Mouse (Mus musculus) colon, adult 2 months (tissue): ENCODE results near the gene Hoxd10. TPM values are rescaled to one million over a fixed set of nuclear protein-coding genes. Genes with fewer than 3 reads are reported as not detected.

Experiments used
- polyA plus RNA-seq: library from polyadenylated mRNA; depleted of rRNA; stranded (reverse); fragments of >200 nt; gene quantifications from 2 replicates; pipeline ENCODE4 v1.2.3, GENCODE M21; 2012; rRNA removed

The Hoxd10 gene
- polyA plus RNA-seq: 0.76 and 1.2 TPM in 2 replicates

DNA sequence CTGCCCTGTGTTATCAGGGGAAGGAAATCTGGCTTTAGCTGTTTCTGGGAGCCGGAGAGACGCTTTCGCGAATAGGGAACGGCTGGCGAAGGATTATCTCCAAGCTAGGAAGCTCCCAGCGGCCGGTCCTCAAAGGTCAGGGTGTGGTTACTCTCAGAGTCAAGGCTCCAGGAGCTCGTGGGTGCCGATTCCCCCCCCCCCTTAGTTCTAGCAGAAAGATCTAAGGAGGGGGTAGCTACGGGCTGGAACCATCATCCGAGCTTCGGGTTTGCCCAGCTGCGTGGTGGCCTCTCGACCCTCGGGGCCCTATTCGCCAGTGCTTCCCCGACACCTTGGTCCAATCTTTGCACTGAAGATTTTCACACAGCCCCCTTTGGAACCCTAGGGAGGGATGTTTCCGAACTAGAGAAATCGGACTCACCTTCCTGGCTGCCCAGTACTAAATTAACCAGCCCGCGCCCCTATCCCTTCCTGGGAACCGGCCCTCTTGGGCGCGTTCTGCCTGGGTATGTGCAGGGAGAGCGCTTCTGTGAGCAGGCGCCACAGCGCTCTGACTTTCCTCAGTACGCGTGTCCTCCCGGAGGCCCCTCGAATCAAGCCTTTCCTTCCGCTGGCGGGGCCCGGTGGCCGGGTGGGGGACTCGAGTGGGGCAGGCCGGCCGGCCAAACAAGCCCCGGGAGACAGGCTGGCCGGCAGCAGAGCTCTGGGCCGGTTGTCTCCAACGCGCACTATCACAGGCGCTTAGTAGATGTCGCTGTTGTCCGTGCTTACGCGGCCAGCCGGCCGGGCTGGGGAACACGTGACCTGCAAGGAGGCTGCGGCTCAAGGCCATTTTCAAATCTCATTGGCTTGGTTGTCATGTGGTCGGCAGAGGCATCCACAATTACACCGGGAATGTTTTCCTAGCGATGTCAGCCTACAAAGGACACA is at the start of gene Hoxd10:
Gene Hoxd10 (plus strand): TSS at position 903 of the 930 bp plus-strand sequence.

DNA sequence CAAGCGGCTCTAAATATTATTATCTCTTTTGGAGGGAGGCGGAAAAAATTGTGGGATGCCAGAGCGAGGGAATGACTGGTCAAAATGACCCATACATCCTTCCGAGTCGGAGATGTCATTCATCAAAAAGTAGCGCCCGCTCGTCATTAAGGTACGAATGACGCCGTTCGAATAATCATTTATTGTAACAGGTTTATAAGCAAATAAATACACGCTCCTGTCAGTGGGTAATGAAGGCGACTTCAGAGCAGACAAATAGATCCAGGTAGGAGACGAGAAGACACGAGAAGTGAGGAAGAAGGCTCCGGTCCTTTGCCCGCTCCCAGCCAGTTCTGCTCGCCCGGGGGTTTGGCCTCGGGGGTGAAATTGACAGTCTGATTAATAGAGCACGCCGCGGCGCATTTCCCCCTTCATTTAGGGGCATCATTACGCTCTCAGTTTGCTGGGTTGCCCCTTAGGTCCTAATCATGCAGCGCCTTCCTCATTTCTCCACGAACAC is 32.2 kb upstream of the Hoxd10 start, which contains the start of gene Evx2:
Gene Evx2 (minus strand): TSS at position 51 of the 499 bp plus-strand sequence.

DNA sequence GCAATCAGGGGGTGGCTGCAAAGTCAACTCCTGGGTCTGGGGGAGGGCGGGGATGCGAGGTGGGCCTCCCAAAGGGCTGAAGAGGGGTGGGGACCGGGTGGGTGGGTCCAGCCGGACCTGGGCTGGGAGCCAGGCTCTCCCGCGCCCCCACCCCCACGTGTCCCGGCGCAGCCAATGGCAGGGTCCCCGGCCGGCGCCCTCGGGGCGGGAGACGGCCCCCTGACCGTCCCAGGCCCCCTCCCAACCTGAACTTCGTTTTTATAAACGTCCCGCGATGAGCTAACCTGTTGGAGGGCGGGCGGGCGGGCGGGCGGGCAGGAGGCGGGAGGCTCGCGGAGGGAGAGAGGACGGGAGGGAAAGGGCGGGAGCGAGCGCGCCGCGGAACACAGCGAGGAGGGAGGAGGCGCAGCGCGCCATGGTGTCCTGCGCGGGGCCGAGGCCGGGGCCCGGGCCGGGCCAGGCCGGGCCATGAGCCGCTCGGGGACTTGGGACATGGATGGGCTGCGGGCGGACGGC is 23.8 kb upstream of the Hoxd10 start, which contains the start of gene Hoxd13:
Gene Hoxd13 (plus strand): TSS at position 469 of the 516 bp plus-strand sequence.

GRCm38 (mm10) chr2:74674881-74675665 is 16.7 kb upstream of the Hoxd10 start, which contains the start of gene Hoxd12:
Gene Hoxd12, plus strand, starts transcription at chr2:74675013.

DNA sequence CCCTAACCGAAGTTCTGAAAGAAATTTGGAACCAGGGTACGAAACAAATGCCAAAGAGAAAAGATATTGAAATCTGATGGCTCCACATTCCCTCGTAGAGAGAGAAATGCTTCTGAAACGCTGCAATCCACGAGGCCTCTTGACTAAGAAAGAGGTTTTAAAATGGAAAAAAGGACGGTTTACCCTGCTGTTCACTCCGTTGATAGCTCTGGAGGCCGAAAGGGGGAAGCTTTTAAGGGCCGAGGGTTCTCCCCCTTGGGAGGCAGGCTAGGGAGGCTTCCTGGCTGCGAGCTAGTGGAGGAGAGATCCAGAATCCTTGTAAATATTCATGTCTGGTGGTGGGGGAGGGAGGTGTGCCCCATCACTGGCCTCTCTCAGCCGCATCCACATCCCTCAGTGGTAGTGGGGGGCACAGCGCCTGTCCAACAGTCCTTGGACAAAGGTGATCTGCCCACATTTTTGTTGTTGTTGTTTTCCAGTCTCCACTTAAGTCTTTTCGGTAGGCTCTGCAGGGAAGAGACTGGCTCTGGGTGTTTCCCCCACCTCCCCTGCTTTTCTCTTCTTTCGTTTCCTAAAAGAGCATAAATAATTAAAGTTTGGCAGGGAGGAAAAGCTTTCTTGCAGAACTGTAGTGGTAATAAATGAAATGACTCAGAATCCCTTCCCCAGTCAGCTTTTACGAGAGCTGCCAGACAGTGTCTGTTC is 12.7 kb upstream of the Hoxd10 start, which contains the start of gene Hoxd11:
Gene Hoxd11 (plus strand): TSS at position 667 of the 705 bp plus-strand sequence.

GRCm38 (mm10) chr2:74697567-74698121 is 5.9 kb downstream of the Hoxd10 start, which contains the start of gene Hoxd9:
Gene Hoxd9, plus strand, starts transcription at chr2:74697727.

DNA sequence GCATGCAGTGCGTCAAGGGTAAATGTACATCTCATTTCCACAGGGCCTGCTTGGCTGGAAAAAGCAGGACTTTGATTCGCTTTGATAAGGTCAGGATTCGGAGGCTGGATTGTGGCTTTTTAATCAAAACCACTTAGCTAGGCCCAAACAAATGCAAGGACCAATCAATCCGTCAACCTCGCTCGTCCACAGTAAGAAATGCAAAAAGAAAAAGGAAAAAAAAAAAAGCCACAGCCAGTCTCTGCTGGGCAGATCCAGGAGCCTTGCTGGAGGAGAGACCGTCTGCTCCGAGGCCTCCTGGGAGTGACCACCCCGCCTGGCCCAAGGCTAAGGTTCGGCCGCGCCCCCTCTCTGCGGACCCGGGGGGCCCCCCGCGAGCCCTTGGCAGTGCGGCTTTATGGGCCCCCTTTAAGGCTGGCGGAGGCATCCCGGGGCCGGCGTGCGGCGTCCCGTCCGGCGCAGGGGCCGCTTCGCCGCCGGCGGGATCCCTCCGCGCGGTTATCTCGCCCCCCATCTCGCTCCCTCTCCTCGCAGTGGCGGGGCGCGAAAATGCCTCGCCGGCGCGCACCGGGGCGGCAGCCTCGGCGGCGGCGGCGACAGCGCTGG is 12.8 kb downstream of the Hoxd10 start, which contains the start of gene Hoxd8:
Gene Hoxd8 (plus strand): TSS at position 223 of the 606 bp plus-strand sequence.

DNA sequence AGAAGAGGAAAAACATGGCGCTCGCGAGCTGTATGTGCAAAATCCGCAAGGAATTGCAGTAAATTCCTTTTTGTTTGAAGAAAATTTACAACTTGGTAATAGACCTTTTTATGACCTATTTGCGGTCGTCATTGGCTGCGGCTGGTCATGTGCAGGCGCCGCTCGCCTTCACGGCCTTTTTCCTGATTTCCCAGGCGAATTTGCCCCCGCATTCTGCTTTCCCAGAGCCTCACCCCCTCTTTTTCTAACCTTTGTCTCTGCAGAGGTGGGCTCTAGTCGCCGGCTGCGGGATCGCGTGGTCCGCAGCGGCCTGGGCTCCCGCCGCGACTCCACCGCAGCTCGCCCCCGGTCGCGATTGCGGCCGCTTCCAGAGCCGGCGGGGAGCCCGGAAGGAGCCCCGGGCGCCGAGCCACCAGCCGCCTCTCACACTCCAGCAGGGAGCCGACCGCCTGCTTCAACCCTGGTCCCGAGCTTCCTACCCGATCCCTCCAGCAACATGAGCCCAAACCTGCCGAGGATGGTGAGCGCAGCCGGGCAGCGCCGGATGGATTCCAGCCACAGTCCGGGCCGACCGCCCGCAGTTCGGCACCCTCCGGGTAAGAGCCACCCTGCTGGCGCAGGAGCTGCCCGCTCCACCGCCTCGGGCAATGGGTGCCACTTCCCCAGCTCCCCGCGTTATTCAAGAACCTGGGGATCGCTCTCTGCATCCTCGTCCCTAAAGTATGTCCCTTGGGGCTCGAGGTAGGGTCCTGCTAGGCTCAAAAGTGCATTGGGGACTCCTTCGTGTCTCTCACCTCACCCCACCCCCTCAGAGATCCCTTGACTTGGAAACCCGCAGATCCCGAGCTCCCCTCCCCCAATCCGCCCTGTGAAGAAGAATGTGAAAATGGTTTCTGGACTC is 20.2 kb downstream of the Hoxd10 start, which contains the start of the genes Hoxd3 and Hoxd4:
Gene Hoxd3 (plus strand): TSS at position 207 of the 901 bp plus-strand sequence.
Gene Hoxd4 (plus strand): TSS at position 209 of the 901 bp plus-strand sequence.

GRCm38 (mm10) chr2:74726551-74726950 is 34.8 kb downstream of the Hoxd10 start, which contains the start of gene Gm28230:
Gene Gm28230, plus strand, starts transcription at chr2:74726728.

Other genes with a start within 250 kb of the Hoxd10 start
- gene Lnpk, start 112.5 kb upstream of the Hoxd10 start, polyA plus RNA-seq: 4.2 and 5.3 TPM in 2 replicates
- gene Evx2, start 32.4 kb upstream of the Hoxd10 start, polyA plus RNA-seq: 2.9 and 4.1 TPM in 2 replicates
- 24.2 and 34.6 TPM in 2 replicates for gene Hoxd13, start 23.6 kb upstream of the Hoxd10 start, polyA plus RNA-seq
- gene Hoxd12, start 16.9 kb upstream of the Hoxd10 start, polyA plus RNA-seq: 0.86 and 3.4 TPM in 2 replicates
- 12.0 and 12.4 TPM in 2 replicates for gene Hoxd11, start 12.4 kb upstream of the Hoxd10 start, polyA plus RNA-seq
- 2.7 and 4.4 TPM in 2 replicates for gene Hoxd9, start 5.8 kb downstream of the Hoxd10 start, polyA plus RNA-seq
- gene Hoxd8, start 12.7 kb downstream of the Hoxd10 start, polyA plus RNA-seq: 5.5 and 10.1 TPM in 2 replicates
- gene Hoxd3, start 20.0 kb downstream of the Hoxd10 start, polyA plus RNA-seq: 3.5 and 5.1 TPM in 2 replicates
- 10.0 and 20.6 TPM in 2 replicates for gene Hoxd4, start 20.0 kb downstream of the Hoxd10 start, polyA plus RNA-seq
- gene Gm28230, start 34.8 kb downstream of the Hoxd10 start, polyA plus RNA-seq: 0.25 and 1.3 TPM in 2 replicates
- gene Hoxd1, start 71.1 kb downstream of the Hoxd10 start, polyA plus RNA-seq: 0.06 TPM in 1 of 2 replicates, not detected in the other
- gene Mtx2, start 133.9 kb downstream of the Hoxd10 start, polyA plus RNA-seq: 63.3 and 79.5 TPM in 2 replicates